Mouse (Mus musculus): ENCODE results near the gene Fbxw13. TPM values are rescaled to one million over a fixed set of nuclear protein-coding genes. Genes with fewer than 3 reads are reported as not detected.
"Not testable (repeated sequence)": the region's sequence is repeated elsewhere in the genome, so short reads cannot be mapped to it uniquely, and the experiment has no call there.

The Fbxw13 gene
- polyA plus RNA-seq, 1 experiment = not detected

GRCm38 (mm10) chr9:109167316-109167715 lies 28.5 kb downstream of the Fbxw13 start:
- no peak overlapping the region for H3K27ac ChIP-seq (ENCODE audit: control insufficient read depth, insufficient read depth, low read depth, low read length)
- no peaks in the 10 kb centered on the region for H3K36me3 ChIP-seq (ENCODE audit: control insufficient read depth, insufficient read depth, low read length)
- TF ChIP-seq CTCF (IDR thresholded peaks at IDR 0.05; ENCODE audit: control insufficient read depth, insufficient read depth, insufficient replicate concordance, low read depth, low read length) (no peak), POLR2A (IDR thresholded peaks at IDR 0.05; ENCODE audit: control insufficient read depth, low read depth, low read length) (no peak)
- no peaks in the 10 kb centered on the region for H3K27me3 ChIP-seq (ENCODE audit: control insufficient read depth, insufficient read depth, low read length)
- H3K4me3 ChIP-seq (ENCODE audit: control insufficient read depth, low read depth, low read length) = no peak overlapping the region
- no peaks in the 10 kb centered on the region for H3K4me1 ChIP-seq (ENCODE audit: control insufficient read depth, insufficient read depth, low read length)

GRCm38 (mm10) chr9:109161941-109162340 lies 33.8 kb downstream of the Fbxw13 start, which contains the start of gene Fbxw21:
TSS of gene Fbxw21 (minus strand) at chr9:109162041.
- TF ChIP-seq POLR2A (IDR thresholded peaks at IDR 0.05; ENCODE audit: control insufficient read depth, low read depth, low read length) (no peak), CTCF (IDR thresholded peaks at IDR 0.05; ENCODE audit: control insufficient read depth, insufficient read depth, insufficient replicate concordance, low read depth, low read length) (no peak)
- Histone ChIP-seq H3K36me3 (ENCODE audit: control insufficient read depth, insufficient read depth, low read length) (no peaks in the 10 kb centered on the region), H3K27ac (ENCODE audit: control insufficient read depth, insufficient read depth, low read depth, low read length) (no peak within 1 kb of the TSS), H3K27me3 (ENCODE audit: control insufficient read depth, insufficient read depth, low read length) (no peaks in the 10 kb centered on the region), H3K4me3 (ENCODE audit: control insufficient read depth, low read depth, low read length) (no peak within 1 kb of the TSS), H3K4me1 (ENCODE audit: control insufficient read depth, insufficient read depth, low read length) (no peaks in the 10 kb centered on the region)

- H3K4me3 ChIP-seq (ENCODE audit: control insufficient read depth, low read depth, low read length); H3K27ac ChIP-seq (ENCODE audit: control insufficient read depth, insufficient read depth, low read depth, low read length); H3K27me3 ChIP-seq (ENCODE audit: control insufficient read depth, insufficient read depth, low read length); H3K4me1 ChIP-seq (ENCODE audit: control insufficient read depth, insufficient read depth, low read length); H3K36me3 ChIP-seq (ENCODE audit: control insufficient read depth, insufficient read depth, low read length): not testable (repeated sequence)
Measured at GRCm38 (mm10) chr9:109140414-109140813, 55.4 kb downstream of the Fbxw13 start.

GRCm38 (mm10) chr9:109130076-109130475 lies 65.7 kb downstream of the Fbxw13 start:
- Histone ChIP-seq H3K27me3 (ENCODE audit: control insufficient read depth, insufficient read depth, low read length) (no peaks in the 10 kb centered on the region), H3K4me1 (ENCODE audit: control insufficient read depth, insufficient read depth, low read length) (no peaks in the 10 kb centered on the region), H3K4me3 (ENCODE audit: control insufficient read depth, low read depth, low read length) (no peak overlapping the region), H3K36me3 (ENCODE audit: control insufficient read depth, insufficient read depth, low read length) (no peaks in the 10 kb centered on the region), H3K27ac (ENCODE audit: control insufficient read depth, insufficient read depth, low read depth, low read length) (no peak overlapping the region)
- TF ChIP-seq POLR2A (IDR thresholded peaks at IDR 0.05; ENCODE audit: control insufficient read depth, low read depth, low read length) = no peak
- TF ChIP-seq CTCF (IDR thresholded peaks at IDR 0.05; ENCODE audit: control insufficient read depth, insufficient read depth, insufficient replicate concordance, low read depth, low read length) = no peak

Other genes starting within 250 kb of the Fbxw13 start
- gene Col7a1, start 242.4 kb downstream of the Fbxw13 start, polyA plus RNA-seq (2012; rRNA removed) = 3.4 and 4.9 TPM in 2 replicates
- gene Ucn2, start 210.0 kb downstream of the Fbxw13 start, polyA plus RNA-seq (2012; rRNA removed) = 0.35 and 0.88 TPM in 2 replicates
- 41.2 and 53.3 TPM in 2 replicates for gene Pfkfb4, start 204.2 kb downstream of the Fbxw13 start, polyA plus RNA-seq (2012; rRNA removed)
- gene Shisa5, start 157.4 kb downstream of the Fbxw13 start, polyA plus RNA-seq (2012; rRNA removed) = 21.0 and 22.7 TPM in 2 replicates
- 5.0 and 6.3 TPM in 2 replicates for gene Trex1, start 136.2 kb downstream of the Fbxw13 start, polyA plus RNA-seq (2012; rRNA removed)
- gene Atrip, start 121.9 kb downstream of the Fbxw13 start, polyA plus RNA-seq (2012; rRNA removed) = 12.1 and 13.5 TPM in 2 replicates
- gene Ccdc51, start 113.5 kb downstream of the Fbxw13 start, polyA plus RNA-seq (2012; rRNA removed) = 1.6 TPM in 2 replicates
- 66.4 and 120 TPM in 2 replicates for gene Tma7, start 113.4 kb downstream of the Fbxw13 start, polyA plus RNA-seq (2012; rRNA removed)
- gene Plxnb1, start 100.6 kb downstream of the Fbxw13 start, polyA plus RNA-seq (2012; rRNA removed) = 5.8 and 6.0 TPM in 2 replicates
- gene Fbxw21, start 33.9 kb downstream of the Fbxw13 start, polyA plus RNA-seq (2012; rRNA removed) = not detected in 2 replicates
- 0.32 and 0.44 TPM in 2 replicates for gene Fbxw20, start 38.8 kb upstream of the Fbxw13 start, polyA plus RNA-seq (2012; rRNA removed)
- not detected in 2 replicates for gene Fbxw14, start 91.7 kb upstream of the Fbxw13 start, polyA plus RNA-seq (2012; rRNA removed)
- gene Fbxw28, start 143.7 kb upstream of the Fbxw13 start, polyA plus RNA-seq (2012; rRNA removed) = not detected in 2 replicates
- gene Fbxw22, start 208.3 kb upstream of the Fbxw13 start, polyA plus RNA-seq (2012; rRNA removed) = not detected in 2 replicates

All from testis, adult 2 months (tissue).